Mouse (Mus musculus) midbrain, embryonic 12.5 days (tissue): ENCODE measurements around the gene Olfr1347. TPM values are rescaled to one million over a fixed set of nuclear protein-coding genes. Genes with fewer than 3 reads are reported as not detected.

Experiments
- ATAC-seq: fragments of 200-750 bp; cut with Nextera tagmentation; 2 replicates; pipeline ENCODE4 v1.8.0; 2017; ENCODE audit warnings: low read depth, moderate TSS enrichment, moderate library complexity; ENCODE audit not compliant: low FRiP score
- H3K27ac ChIP-seq: fragments of 300-500 bp; sonication (generic); replicated peaks from 2 replicates; pipeline ENCODE4 v1.5.1; 2016; ENCODE audit warnings: mild to moderate bottlenecking
- H3K27me3 ChIP-seq: fragments of 300-500 bp; sonication (generic); 2 replicates; pipeline ENCODE4 v1.6.1; 2016; ENCODE audit warnings: mild to moderate bottlenecking
- H3K36me3 ChIP-seq: fragments of 300-500 bp; sonication (generic); 2 replicates; pipeline ENCODE4 v1.6.1; 2016
- H3K4me1 ChIP-seq: fragments of 300-500 bp; sonication (generic); 2 replicates; pipeline ENCODE4 v1.6.1; 2016
- H3K4me2 ChIP-seq: fragments of 300-500 bp; sonication (generic); replicated peaks from 2 replicates; pipeline ENCODE4 v1.6.1; 2016; ENCODE audit warnings: mild to moderate bottlenecking, moderate library complexity
- H3K4me3 ChIP-seq: fragments of 300-500 bp; sonication (generic); 2 replicates; pipeline ENCODE4 v1.5.1; 2016; ENCODE audit warnings: mild to moderate bottlenecking
- H3K9ac ChIP-seq: fragments of 300-500 bp; sonication (generic); replicated peaks from 2 replicates; pipeline ENCODE4 v1.6.1; 2016; ENCODE audit warnings: mild to moderate bottlenecking, moderate library complexity
- H3K9me3 ChIP-seq: fragments of 300-500 bp; sonication (generic); 2 replicates; pipeline ENCODE4 v1.6.1; 2016; ENCODE audit warnings: mild to moderate bottlenecking
- WGBS: fragments of 180-500 bp; shearing (Covaris S2); methylation state at CpG from one replicate; pipeline ENCODE4 v1.1.7; 2016; 5-methylcytosine and 5-hydroxymethylcytosine counted together
- polyA plus RNA-seq: library from polyadenylated mRNA; unstranded; fragments of >200 nt; fragmentation: Nextera tagmentation; extraction: Ambion mirVana; gene quantifications from 2 replicates; pipeline ENCODE4 v1.2.1, GENCODE M21; 2016

Gene Olfr1347
- polyA plus RNA-seq, 1 experiment from 2014 or later, result not detected

DNA sequence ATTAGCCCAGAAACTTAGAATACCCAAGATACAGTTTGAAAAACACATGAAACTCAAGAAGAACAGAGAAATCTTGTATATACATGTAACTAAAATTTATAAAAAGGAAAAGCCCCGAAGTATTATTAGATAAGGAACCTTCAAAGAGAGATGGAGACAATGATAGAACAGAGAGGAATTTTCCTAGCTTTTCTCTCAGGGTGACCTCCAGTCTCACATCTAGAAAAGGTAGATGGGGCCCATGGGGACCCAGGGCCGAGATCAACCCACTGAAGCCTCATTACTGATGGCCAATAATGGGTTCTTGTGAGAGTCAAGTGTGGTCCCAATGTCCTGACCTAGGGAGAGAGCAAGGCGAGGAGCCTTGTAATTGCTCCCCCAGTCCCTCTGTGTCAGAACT, 61.2 kb downstream of the Olfr1347 start, which contains the start of gene Olfr1344:
Gene Olfr1344, plus strand, starts transcription at position 301 of the 400 bp plus-strand sequence.
- Histone ChIP-seq H3K27ac (no peak within 1 kb of the TSS), H3K36me3 (no peaks in the 10 kb centered on the region), H3K4me1 (peaks cover 11% of the 10 kb centered on the region), H3K4me2 (no peak within 1 kb of the TSS), H3K4me3 (no peak within 1 kb of the TSS), H3K9me3 (no peaks in the 10 kb centered on the region), H3K27me3 (no peaks in the 10 kb centered on the region), H3K9ac (no peak within 1 kb of the TSS)
- 91% methylated on average over 3 of the region's 3 CpGs for WGBS
- no peak for ATAC-seq

Other genes starting within 250 kb of the Olfr1347 start
- not detected in 2 replicates for gene Epp13, start 247.0 kb downstream of the Olfr1347 start, polyA plus RNA-seq
- 11.4 and 14.2 TPM in 2 replicates for gene Zfp667, start 213.2 kb downstream of the Olfr1347 start, polyA plus RNA-seq
- 7.9 and 8.7 TPM in 2 replicates for gene Zfp583, start 168.5 kb downstream of the Olfr1347 start, polyA plus RNA-seq
- gene Gm3854, start 156.0 kb downstream of the Olfr1347 start, polyA plus RNA-seq, result 4.5 and 4.8 TPM in 2 replicates
- 2.4 and 3.1 TPM in 2 replicates for gene Zfp78, start 136.5 kb downstream of the Olfr1347 start, polyA plus RNA-seq
- 14.8 and 16.0 TPM in 2 replicates for gene Zfp28, start 116.5 kb downstream of the Olfr1347 start, polyA plus RNA-seq
- 0.85 and 1.1 TPM in 2 replicates for gene Smim17, start 101.0 kb downstream of the Olfr1347 start, polyA plus RNA-seq
- gene Gm20715, start 89.5 kb downstream of the Olfr1347 start, polyA plus RNA-seq, result not detected in 2 replicates
- not detected in 2 replicates for gene Olfr1344, start 61.1 kb downstream of the Olfr1347 start, polyA plus RNA-seq
- not detected in 2 replicates for gene Olfr1336, start 43.6 kb downstream of the Olfr1347 start, polyA plus RNA-seq
- gene Olfr1346, start 32.7 kb downstream of the Olfr1347 start, polyA plus RNA-seq, result not detected in 2 replicates
- not detected in 2 replicates for gene Olfr5, start 12.8 kb downstream of the Olfr1347 start, polyA plus RNA-seq
- gene Olfr1348, start 9.0 kb upstream of the Olfr1347 start, polyA plus RNA-seq, result not detected in 2 replicates
- not detected in 2 replicates for gene Olfr1349, start 23.2 kb upstream of the Olfr1347 start, polyA plus RNA-seq
- not detected in 2 replicates for gene Olfr1350, start 65.1 kb upstream of the Olfr1347 start, polyA plus RNA-seq
- 0.86 and 1.1 TPM in 2 replicates for gene Zim1, start 196.7 kb upstream of the Olfr1347 start, polyA plus RNA-seq
- 104 and 105 TPM in 2 replicates for gene Peg3, start 230.7 kb upstream of the Olfr1347 start, polyA plus RNA-seq
- 17.5 and 18.9 TPM in 2 replicates for gene Usp29, start 230.8 kb upstream of the Olfr1347 start, polyA plus RNA-seq